Mouse (Mus musculus): ENCODE results near the gene Gdap1l1.
"Not testable (repeated sequence)": the region's sequence is repeated elsewhere in the genome, so short reads cannot be mapped to it uniquely, and the experiment has no call there.

Gene Gdap1l1

DNA sequence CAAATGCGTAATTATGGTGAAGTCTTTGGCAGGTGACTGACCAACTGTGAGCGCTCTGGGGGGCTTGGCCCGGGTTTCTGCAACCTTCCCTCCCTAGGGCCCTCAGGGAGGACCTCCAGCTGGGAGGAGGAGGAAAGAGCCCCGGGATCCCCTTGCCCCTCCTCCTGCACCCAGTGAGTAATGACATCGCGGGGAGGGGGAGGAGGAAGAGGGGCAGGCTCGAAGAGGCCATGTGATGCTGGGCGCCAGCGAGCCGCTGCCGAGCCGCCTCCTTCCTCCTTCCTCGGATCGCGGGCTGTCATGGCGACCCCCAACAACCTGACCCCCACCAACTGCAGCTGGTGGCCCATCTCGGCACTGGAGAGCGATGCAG is at the start of gene Gdap1l1:
Gene Gdap1l1 (plus strand): TSS at position 231 of the 373 bp plus-strand sequence.
- DNase-seq (ENCODE audit: low spot score) = peak; percentile 56

DNA sequence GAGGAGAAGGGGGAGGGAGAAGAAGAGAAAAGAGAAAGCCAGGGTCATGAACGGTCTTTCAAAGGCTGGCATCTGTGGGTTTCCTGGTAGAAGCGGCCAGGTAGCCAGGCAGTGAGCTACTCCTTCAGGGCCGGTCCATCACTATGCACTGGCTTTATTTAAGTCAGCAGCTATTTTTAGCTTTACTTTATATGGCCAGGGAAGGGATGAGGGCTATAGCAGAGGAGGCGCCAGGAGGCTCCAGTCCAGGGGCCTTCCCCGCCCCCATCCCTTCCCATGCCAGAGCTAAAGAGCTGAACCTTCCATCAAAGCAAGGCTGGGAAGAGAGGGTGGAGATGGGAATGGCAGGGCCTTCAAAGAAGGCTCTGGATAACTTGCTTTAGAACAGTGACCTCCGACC is 45.8 kb upstream of the Gdap1l1 start:
- no peak for DNase-seq (ENCODE audit: low spot score)

DNA sequence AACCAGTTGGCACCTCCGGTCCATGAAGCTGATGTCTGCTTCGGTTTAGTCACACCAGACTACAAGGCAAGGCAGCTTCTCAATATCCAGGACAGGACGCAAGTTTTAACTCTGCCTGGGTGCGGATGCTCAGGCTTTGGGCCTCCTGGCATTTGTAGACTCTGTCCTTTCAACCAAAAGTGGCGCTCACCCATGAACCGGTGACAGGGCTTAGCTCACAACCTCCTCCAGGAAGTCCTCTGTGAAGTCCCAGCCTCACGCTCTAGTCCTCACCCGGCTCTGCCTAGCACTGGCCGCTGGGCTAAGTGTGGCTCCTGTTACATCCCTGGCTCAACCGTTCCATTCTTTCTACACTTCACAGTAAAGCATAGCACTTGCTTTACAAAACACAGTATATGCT is 45.0 kb upstream of the Gdap1l1 start:
- no peak for DNase-seq (ENCODE audit: low spot score)

DNA sequence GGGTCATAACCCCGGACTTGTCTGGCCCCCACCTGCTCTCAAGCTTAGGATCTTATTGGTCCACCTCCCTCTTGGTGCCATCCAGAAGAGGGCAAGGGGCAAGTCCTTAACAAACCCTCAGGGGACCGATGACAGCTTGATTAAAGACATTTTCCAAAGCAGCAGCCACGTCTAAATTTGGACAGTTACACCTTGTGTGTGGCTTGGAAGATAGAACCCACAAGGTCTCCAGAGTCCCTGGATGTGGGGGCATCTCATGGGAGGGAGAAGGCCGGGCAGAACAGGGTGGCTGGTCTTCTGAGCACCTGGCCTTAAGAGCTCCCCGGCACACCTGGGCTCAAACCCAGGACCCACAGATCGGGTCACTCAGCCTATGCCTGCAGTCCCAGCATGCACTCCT is 44.3 kb upstream of the Gdap1l1 start:
- DNase-seq (ENCODE audit: low spot score) = no peak

DNA sequence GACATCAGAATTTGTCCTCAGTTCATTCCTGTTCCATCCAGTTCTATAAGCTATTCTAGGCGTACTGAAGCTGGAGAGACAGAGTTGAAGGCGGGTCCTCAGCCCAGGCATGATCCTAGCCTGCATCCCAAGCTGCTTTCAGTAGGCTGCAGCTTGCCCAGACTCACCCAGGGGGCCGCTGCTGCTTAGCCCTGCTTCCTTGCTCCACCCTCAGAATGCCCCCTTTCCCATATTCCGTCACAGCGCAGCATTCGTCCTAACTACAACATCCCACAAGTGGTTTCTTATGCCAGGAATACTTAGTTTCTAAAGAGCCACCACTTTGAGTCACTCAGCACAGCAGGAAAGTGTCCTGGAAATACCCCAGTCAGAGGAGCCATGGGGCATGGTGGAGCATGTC is 43.3 kb upstream of the Gdap1l1 start:
- no peak for DNase-seq (ENCODE audit: low spot score)

DNA sequence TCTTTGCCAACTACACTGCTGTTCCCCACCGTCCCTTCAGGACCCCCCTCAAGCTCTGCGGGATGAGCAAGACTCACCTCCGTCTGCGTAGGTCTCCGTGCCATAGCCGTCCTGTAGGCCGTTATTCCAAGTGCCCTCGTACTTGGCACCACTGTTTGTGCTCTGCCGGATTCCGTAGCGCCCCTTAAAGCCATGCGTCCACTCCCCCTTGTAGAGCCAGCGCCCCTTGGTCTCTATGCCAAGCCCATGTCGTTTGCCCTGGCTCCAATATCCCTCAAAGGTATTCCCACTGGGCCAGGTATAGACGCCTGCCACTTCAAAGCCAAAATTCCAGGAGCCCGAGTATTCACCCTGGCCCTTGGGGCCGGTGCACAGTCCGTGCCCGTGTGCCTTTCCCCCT is 41.2 kb upstream of the Gdap1l1 start:
- no peak for DNase-seq (ENCODE audit: low spot score)

DNA sequence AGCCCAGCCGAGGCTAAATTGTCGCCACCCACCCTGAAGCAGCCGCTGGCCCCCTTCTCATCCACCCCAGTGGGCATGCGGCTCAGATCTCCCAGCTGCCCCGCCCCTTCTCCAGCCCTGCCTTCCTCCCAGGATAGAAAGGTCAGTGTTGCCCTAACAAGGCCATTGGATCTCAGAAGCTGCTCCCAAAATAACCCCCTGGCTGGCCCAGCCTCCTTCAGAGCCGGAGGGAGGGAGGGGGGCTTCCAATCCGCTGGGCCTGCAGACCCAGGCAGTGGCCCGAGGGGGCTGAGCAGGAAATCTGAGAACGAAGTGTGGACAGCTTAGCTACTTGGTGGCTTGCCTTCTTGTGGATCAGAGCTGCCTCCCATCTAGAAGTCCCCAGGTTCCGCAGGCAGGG is 40.4 kb upstream of the Gdap1l1 start, which contains the start of gene Jph2:
Gene Jph2 (minus strand): TSS at position 89 of the 400 bp plus-strand sequence.
- DNase-seq (ENCODE audit: low spot score) = peak; percentile 79

DNA sequence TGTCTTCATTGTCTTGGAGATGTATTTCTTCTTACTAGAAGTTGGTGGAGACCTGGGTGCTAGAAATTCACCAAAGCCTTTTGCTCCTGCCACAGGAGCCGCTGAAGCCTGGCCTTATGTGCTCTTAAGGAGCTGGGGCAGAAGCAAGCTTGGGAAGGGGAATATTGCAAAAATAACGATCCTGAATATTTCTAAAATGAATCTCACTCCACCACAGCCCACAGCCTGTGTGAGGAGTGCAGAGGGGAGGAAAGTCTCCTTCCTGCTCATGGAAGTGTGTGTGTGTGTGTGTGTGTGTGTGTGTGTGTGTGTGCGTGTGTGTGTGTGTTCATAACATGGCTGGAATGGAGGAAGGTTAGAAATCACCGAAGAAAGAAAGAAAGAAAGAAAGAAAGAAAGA is 39.5 kb upstream of the Gdap1l1 start:
- DNase-seq (ENCODE audit: low spot score) = no peak

DNA sequence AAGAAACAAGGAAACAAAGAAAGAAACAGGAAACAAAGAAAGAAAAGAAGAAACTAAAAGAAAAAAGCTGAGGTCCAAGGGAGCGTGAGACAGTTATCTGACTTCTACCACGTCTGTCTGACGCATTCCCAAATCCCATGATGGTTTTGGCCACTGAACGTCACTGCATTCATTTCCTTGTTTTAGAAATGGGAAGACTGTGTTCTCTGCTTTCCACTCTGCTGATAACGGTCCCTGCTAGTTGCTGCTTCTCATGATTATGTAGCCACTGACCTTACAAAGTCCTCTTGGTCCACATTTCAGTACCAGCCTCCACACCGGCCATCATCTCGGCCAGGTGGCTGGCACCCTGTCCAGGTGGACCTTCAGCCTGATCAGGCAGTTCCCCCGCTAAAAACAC is 39.1 kb upstream of the Gdap1l1 start:
- no peak for DNase-seq (ENCODE audit: low spot score)

DNA sequence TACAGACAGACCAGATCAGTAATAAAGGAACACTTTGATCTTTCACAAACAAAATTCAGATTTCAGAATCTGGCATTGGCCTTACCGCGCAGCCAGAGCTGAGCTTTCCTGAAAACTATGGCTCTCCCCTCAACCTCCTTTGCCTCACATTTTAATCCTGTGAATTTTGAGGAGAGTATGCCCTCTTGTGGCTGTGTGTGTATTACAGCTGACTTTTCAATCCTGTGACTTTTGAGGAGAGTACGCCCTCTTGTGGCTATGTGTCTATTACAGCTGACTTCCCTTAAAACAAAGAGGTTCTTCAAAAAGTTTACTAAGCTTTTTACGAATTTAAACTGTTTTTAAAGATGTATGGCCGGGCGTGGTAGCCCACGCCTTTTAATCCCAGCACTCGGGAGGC is 37.1 kb upstream of the Gdap1l1 start:
- DNase-seq (ENCODE audit: low spot score) = peak; percentile 96

DNA sequence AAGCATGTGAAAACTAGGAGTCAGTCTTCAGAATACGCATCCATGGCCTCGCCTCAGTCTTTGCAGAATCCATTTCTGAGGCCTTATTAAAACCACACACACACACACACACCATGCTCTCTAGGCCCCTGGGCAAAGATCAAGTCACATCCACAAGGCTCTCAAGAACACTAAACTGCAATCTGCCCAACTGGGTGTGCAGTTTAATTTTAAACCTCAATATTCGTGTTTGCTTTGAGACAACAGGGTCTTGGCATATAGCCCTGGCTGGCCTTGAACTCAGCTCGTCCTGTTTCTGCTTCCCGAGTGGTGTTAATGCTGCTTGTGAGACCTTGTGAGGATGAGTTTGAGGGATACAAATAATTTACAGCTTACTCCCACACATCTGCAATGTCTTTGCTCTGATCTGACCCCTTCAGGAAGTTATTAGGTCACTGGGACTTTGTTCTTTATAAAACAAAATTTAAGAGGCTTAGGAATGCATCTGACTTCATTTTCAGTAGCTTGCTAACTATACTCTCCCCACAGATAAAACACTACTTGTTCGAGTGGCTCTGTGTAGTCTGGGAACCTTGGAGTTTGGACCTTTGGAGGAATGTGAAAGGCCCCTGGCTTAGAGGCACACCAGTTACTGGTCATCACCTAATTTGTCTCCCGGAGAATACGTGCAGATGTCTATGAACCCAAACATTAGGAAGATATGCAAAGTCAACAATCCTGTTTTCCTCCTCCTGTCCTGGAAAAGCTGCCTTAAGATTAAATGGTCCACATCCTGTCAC is 34.0 kb upstream of the Gdap1l1 start:
- no peak for DNase-seq (ENCODE audit: low spot score)

DNA sequence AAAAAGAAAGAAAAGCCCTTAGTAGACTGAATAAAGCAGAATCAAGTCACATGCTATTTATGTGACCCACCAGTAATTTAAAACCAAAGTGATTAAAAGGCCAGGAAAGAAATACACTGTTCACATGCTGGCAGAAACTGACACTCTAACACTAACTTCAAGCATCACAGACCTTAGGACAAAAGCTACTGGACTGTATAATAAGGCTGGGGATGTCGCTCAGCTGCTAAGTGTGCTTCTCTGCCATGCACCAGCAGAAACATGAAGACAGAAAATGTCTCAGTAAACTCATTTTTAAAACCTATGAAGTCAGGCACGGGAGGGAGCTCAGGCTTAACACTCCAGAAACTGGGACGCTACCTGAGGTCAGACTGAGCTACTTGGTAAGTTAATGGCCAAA is 28.1 kb upstream of the Gdap1l1 start:
- DNase-seq (ENCODE audit: low spot score) = no peak

DNA sequence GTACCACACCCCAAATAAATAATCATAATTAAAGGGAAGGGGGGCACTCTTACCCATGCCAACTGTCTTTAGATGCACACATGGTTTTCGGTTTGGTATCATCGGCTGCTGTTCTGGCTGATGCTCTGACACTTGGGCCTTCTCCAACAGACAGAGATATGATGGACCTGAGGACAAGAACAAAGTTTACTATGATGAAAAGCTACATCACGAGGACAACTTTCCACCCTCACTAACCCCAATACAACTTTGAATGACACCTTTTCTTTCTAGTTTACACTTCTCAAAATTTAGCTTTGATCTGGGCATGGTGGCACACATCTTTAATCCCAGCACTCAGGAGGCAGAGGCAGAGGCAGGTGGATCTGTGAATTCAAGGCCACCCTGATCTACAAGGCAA is 26.9 kb upstream of the Gdap1l1 start:
- not testable (repeated sequence) for DNase-seq (ENCODE audit: low spot score)

DNA sequence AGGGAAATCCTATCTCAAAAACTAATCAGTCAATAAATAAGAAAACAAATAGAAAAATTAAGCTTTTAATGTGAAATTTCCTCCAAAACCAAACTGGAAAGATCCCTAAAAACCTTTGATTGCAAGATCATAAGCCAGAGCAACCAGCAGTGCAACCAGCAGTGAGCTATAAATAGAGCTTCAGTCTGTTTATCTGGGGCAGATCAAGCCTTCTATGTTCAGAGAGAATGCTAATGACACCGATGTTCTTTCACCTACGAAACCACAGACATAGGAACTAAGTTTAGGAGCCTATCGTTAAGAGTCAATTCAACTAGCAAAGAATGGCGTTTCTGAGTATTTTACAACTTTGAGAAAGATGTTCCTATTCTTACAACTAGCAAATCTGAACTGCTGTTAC is 26.4 kb upstream of the Gdap1l1 start:
- DNase-seq (ENCODE audit: low spot score) = no peak

DNA sequence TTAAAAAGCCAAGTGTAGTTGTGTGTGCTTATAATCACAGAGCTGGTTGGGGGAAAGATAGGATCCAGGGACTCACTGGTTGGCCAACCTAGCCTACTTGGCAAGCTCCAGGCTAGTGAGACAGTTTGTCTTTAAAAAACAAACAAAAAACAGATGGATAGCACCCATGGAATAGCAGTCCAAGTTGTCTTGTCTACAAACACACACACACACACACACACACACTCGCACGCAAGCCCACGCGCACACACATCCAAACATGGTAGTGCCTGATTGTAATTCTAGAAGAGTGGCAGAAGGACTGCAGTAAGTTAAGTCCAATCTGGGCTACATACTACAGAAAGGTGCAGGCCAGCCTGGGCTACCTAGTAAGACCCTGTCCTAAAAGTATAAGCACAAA is 25.9 kb upstream of the Gdap1l1 start:
- DNase-seq (ENCODE audit: low spot score) = no peak

DNA sequence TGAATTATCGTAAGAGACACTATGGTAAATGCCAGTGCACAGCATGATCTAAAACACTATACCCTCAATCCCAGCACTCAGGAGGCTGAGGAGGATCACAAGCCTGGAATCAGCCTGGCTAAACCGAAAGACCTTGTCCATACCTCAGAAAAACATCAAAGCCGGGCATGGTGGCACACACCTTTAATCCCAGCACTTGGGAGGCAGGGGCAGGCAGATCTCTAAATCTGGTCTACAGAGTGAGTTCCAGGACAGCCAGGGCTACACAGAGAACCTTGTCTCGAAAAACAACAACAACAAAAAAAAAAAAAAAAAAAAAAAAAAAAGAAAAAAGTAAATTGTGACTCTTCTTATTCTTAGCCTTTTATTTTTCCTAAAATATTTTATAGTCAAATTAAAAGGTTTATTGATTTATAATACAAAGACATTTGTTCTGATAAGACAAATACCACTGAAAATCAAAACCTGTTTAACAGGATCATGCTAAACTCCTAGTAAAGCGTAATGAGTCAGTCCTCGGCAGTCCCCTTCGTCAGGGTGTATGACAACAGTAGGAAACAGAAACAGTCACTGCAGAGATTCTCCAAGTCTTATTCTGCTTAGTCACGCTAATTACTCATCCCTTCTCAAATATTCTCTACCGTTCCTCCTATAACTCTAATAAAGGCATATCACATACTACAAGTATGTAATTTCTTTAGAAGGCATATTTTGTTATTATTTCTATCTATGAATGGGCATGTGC is 25.3 kb upstream of the Gdap1l1 start:
- no peak for DNase-seq (ENCODE audit: low spot score)

DNA sequence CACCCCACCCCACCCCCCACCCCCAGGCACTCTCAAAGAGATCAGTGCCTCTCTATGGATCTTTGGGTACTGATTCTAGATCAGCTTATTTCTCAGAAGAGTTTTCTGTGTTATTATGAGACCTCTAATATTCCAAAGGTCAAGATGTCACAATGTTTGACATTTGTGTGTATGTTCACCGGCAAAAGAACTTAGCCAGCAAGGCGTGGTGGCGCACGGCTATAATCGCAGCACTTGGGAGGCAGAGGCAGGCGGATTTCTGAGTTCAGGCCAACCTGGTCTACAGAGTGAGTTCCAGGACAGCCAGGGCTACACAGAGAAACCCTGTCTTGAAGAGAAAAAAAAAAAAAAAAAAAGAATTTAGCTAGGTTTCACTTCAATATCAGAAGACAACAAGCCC is 21.2 kb upstream of the Gdap1l1 start:
- DNase-seq (ENCODE audit: low spot score) = no peak

DNA sequence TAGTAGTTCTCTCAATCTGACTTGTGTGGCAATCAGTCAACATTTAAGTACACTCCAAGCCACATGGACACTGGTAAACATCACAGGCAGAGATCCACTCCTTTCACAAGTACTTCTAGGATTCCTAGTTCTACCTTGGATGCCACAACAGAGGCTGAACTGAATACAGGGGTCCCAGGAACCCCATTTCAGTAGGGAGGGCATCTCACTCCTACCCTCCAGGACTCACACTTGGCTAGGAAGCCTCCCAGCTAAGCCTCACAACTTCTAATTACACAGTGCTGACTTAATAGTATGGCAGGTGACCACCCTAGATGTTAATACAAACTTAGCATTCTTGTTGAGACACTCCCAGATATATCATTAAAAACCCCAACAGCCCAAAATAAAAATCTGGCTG is 20.4 kb upstream of the Gdap1l1 start:
- DNase-seq (ENCODE audit: low spot score) = no peak

DNA sequence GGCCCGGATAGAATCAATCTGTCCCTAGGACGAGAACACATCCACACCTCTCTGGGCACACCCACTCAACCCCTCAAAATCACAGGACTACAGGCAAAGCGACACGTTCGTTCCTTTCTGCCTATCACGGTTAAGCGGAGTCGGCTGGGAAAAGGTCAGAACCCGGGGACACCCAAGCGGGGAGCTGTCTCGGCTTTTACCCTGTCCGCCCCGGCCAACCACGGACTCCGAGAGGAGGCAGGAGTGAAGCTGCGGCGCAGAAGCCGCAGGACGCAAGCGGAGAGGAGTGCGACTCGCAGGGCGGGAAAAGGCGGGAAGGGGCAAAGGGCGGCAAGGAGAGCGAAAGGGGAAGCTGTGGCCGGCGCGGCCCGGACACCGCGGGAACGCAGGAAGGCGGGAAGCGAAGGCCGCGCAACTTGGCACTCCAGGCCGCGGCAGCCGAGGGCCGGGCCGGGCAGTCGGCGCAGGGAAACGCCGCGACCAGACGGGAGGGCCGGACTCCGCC is 19.4 kb upstream of the Gdap1l1 start:
- peak; percentile 46 for DNase-seq (ENCODE audit: low spot score)

DNA sequence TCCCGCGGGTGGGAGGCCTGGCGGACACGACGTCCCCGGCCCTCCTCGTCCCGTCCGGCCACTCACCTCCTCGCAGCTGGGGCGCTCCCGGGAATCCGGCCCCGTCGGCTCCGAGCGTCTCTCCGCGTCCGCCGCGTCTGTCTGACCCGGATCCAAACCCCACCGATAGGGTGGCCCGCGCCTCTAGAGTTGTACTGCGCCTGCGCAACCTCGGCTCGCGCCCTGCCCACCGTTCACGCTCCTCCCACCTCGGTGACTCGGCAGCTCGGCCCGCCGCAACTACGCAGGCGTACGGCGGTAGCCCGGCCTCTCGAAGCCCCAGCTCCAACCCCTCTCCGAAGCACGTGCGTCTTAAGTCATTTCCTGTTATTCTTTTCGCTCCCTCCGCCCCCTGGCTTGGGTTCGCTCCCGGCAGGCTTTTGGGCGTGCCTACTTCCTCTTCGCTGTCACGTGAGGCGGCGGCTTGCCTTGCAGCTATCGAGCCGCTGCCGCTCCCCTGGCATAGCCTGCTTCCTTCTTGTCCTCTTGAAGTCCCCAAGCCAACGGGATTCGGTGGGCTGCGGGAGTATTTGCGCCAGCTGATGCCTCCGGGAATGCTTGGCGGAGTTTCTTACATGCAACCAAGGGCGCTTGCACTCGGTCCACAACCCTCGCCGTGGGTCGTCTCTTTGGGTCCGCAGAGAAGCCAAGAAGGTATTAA is 18.8 kb upstream of the Gdap1l1 start:
- DNase-seq (ENCODE audit: low spot score) = peak; percentile 99

DNA sequence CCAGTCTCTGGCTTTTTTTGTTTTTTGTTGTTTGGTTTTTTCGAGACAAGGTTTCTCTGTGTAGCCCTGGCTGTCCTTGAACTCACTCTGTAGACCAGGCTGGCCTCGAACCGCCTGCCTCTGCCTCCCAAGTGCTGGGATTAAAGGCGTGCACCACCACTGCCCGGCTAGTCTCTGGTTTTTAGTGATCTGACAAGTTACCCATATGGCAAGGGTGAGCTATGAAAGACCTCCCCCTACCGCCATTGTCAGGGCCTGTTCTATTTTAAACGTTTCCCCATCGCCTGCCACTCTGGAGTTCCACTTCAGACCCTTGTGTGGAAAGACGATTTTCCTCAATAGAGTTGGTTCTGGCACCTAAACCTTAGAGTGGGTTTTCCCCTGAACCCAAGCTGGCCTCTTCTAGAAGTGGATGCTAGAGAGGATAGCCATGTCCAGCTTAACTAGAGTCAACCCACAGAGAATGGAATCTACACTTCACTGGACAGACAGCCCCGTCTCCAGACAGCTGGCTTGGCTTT is 17.9 kb upstream of the Gdap1l1 start:
- DNase-seq (ENCODE audit: low spot score) = peak; percentile 9

DNA sequence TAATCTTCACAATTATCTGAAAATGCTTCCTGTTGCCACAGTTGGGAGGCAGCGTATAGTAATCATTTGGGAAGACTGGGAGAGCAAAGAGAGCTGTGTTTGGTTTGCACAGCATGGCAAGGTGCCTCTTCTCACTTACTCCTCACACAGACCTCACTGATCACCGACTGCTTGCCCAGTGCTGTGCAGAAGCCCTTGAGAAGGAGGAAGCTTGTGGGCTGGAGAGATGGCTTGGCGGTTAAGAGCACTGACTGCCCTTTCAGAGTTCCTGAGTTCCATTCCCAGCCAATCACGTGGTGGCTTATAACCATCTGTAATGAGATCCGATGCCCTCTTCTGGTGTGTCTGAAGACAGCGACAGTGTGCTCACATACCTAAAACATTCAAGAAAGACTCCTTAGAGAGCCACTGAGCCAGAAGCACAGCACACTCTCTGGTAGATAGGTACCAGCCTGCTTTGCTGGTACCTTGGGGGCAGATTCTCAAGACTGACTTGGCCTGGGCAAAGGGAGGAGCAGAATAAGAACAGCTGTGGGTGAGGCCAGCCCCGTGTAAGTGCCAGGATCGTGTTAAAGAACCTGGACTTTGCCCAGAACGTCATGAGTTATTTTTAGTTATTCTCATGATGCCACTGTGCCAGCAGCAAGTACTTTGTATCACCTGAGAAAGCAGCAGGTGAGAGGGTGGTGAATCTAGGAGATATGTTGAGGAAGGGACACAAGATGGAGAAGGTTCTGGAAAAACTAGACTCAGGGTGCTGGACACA is 15.2 kb upstream of the Gdap1l1 start:
- no peak for DNase-seq (ENCODE audit: low spot score)
